Mouse (Mus musculus): ENCODE measurements around the gene Arhgap45. TPM values are rescaled to one million over a fixed set of nuclear protein-coding genes. Genes with fewer than 3 reads are reported as not detected.

The Arhgap45 gene
- polyA plus RNA-seq, 2 experiments: 3.4 to 12.8 TPM

DNA sequence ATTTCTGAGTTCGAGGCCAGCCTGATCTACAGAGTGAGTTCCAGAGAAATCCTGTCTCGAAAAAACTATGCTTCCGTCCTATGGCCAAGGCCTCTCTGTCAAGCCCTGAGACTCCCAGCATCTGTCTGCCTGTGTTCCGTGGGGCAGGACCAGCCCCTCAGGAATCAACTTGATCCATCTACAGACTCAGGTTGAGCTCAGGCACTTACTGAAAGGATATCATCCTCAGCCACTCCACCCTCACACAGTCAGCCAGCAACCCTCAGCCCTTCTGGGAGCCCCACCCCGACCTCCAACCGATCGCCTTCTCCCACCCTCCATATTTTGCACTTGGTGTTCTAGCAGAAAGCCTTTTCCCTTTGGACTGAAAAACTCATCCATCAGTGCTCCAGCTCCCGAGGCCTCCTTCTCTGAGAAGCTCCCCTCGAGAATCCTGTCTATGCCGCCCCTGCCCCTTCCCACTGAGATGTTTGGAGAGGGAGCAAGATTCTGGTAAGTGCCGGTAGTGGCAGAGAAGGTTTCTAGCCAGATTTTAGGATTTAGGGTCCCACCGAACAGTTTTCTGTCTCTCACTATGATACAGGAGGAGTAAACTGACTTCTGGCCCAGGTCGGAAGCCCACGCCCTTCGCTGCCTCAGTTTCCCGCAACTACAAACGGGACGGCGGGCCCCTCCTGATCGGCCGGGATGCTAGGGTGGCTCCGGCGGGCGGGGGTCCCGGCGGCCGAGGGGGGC, 28.5 kb upstream of the Arhgap45 start:
- ATAC-seq (ENCODE audit: low FRiP score, low read depth): no peak
- 0 out of 2 replicates have a peak, but pooled peaks have one; percentile 54 for TF ChIP-seq POLR2A (IDR thresholded peaks at IDR 0.05; ENCODE audit: borderline replicate concordance, extremely low read depth, insufficient read depth, insufficient read length)
- DNase-seq (ENCODE audit: low spot score): no peak
- Histone ChIP-seq H3K4me2 (replicated peaks; ENCODE audit: low read depth, low read length, severe bottlenecking) (peak overlapping the region; percentile 72), H3K36me3 (ENCODE audit: control insufficient read depth, insufficient read depth, low read length) (peaks cover 23% of the 10 kb centered on the region), H3K4me1 (ENCODE audit: control insufficient read depth, insufficient read depth, low read length) (peaks cover 38% of the 10 kb centered on the region), H3K27me3 (ENCODE audit: control insufficient read depth, insufficient read depth, low read length) (no peaks in the 10 kb centered on the region), H3K4me3 (replicated peaks; ENCODE audit: low read length) (peak overlapping the region; percentile 73), H3K9ac (ENCODE audit: low read depth, low read length, severe bottlenecking) (peak overlapping the region; percentile 80), H3K9me3 (ENCODE audit: control insufficient read depth, low read length) (no peaks in the 10 kb centered on the region), H3K27ac (replicated peaks; ENCODE audit: low read depth, low read length) (peak overlapping the region; percentile 67)
- 6% methylated on average over 27 of the region's 27 CpGs for WGBS

DNA sequence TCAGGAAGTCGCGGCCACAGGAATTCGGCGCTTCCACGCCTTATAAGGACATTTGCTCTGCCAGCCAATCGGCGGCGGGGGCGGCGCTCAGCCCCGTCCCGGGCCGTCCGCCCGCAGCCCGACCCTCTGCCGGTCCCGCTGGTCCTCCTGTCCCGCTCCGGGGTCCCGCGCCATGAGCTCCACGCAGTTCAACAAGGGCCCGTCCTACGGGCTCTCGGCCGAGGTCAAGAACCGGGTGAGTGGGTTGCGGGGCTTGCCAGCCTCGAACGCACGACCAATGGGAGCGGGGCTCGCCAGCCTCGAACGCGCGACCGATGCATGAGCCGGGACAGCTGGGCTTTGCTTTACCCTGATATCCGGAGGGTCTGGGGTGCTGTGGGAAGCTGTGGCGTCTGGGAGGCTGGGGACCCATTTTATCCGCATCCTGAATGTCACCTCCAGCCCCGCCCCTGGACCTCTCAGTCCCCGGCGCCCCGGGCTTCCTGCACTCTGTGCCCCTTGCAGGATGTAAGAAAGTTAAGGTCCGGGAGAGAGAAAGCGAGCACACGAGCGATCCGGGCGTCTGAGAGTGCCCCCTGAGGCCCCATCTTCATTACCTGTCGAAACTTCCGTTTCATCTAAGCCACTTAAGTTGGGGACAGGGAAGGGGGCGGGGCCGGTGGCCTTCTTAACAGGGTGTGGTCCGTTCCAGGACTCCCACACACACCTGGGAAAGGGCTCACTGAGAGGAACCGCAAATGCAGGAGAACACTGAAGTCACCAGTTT, 27.8 kb upstream of the Arhgap45 start, which contains the start of gene Cnn2:
Gene Cnn2, plus strand, starts transcription at position 79 of the 766 bp plus-strand sequence.
- Histone ChIP-seq H3K9ac (ENCODE audit: low read depth, low read length, severe bottlenecking) (peak within 1 kb of the TSS; percentile 80), H3K4me1 (ENCODE audit: control insufficient read depth, insufficient read depth, low read length) (peaks cover 32% of the 10 kb centered on the region), H3K9me3 (ENCODE audit: control insufficient read depth, low read length) (no peaks in the 10 kb centered on the region), H3K27me3 (ENCODE audit: control insufficient read depth, insufficient read depth, low read length) (no peaks in the 10 kb centered on the region), H3K4me3 (replicated peaks; ENCODE audit: low read length) (peak within 1 kb of the TSS; percentile 73), H3K27ac (replicated peaks; ENCODE audit: low read depth, low read length) (peak within 1 kb of the TSS; percentile 67), H3K36me3 (ENCODE audit: control insufficient read depth, insufficient read depth, low read length) (peaks cover 30% of the 10 kb centered on the region), H3K4me2 (replicated peaks; ENCODE audit: low read depth, low read length, severe bottlenecking) (peak within 1 kb of the TSS; percentile 72)
- under 1% methylated on average over 55 of the region's 59 CpGs for WGBS
- no peak for TF ChIP-seq POLR2A (IDR thresholded peaks at IDR 0.05; ENCODE audit: borderline replicate concordance, extremely low read depth, insufficient read depth, insufficient read length)
- peak; percentile 84 for DNase-seq (ENCODE audit: low spot score)
- ATAC-seq (ENCODE audit: low FRiP score, low read depth): no peak

- ATAC-seq (ENCODE audit: low FRiP score, low read depth): no peak
- 19% methylated on average over 8 of the region's 8 CpGs for WGBS
- peaks cover 32% of the 10 kb centered on the region for H3K4me1 ChIP-seq (ENCODE audit: control insufficient read depth, insufficient read depth, low read length)
Measured at GRCm38 (mm10) chr10:79989272-79989786, 27.1 kb upstream of the Arhgap45 start.

GRCm38 (mm10) chr10:79989870-79990269, 26.6 kb upstream of the Arhgap45 start:
- no peak for TF ChIP-seq POLR2A (IDR thresholded peaks at IDR 0.05; ENCODE audit: borderline replicate concordance, extremely low read depth, insufficient read depth, insufficient read length)
- Histone ChIP-seq H3K4me2 (replicated peaks; ENCODE audit: low read depth, low read length, severe bottlenecking) (peak overlapping the region; percentile 72), H3K27ac (replicated peaks; ENCODE audit: low read depth, low read length) (no peak overlapping the region), H3K4me3 (replicated peaks; ENCODE audit: low read length) (peak overlapping the region; percentile 73), H3K9ac (ENCODE audit: low read depth, low read length, severe bottlenecking) (peak overlapping the region; percentile 38), H3K9me3 (ENCODE audit: control insufficient read depth, low read length) (no peaks in the 10 kb centered on the region), H3K36me3 (ENCODE audit: control insufficient read depth, insufficient read depth, low read length) (peaks cover 41% of the 10 kb centered on the region), H3K27me3 (ENCODE audit: control insufficient read depth, insufficient read depth, low read length) (no peaks in the 10 kb centered on the region), H3K4me1 (ENCODE audit: control insufficient read depth, insufficient read depth, low read length) (peaks cover 32% of the 10 kb centered on the region)
- ATAC-seq (ENCODE audit: low FRiP score, low read depth) (no peak), DNase-seq (ENCODE audit: low spot score) (no peak)
- WGBS: 5% methylated on average over 14 of the region's 15 CpGs

More at GRCm38 (mm10) chr10:79989272-79989786, 27.1 kb upstream of the Arhgap45 start:
- DNase-seq (ENCODE audit: low spot score): no peak
- H3K27ac ChIP-seq (replicated peaks; ENCODE audit: low read depth, low read length): no peak overlapping the region
- no peak for TF ChIP-seq POLR2A (IDR thresholded peaks at IDR 0.05; ENCODE audit: borderline replicate concordance, extremely low read depth, insufficient read depth, insufficient read length)
- H3K4me3 ChIP-seq (replicated peaks; ENCODE audit: low read length): peak overlapping the region; percentile 73
- H3K36me3 ChIP-seq (ENCODE audit: control insufficient read depth, insufficient read depth, low read length): peaks cover 35% of the 10 kb centered on the region
- no peaks in the 10 kb centered on the region for H3K27me3 ChIP-seq (ENCODE audit: control insufficient read depth, insufficient read depth, low read length)
- peak overlapping the region; percentile 80 for H3K9ac ChIP-seq (ENCODE audit: low read depth, low read length, severe bottlenecking)
- H3K4me2 ChIP-seq (replicated peaks; ENCODE audit: low read depth, low read length, severe bottlenecking): peak overlapping the region; percentile 72
- H3K9me3 ChIP-seq (ENCODE audit: control insufficient read depth, low read length): no peaks in the 10 kb centered on the region

- Histone ChIP-seq H3K4me3 (replicated peaks; ENCODE audit: low read length) (no peak overlapping the region), H3K27me3 (ENCODE audit: control insufficient read depth, insufficient read depth, low read length) (no peaks in the 10 kb centered on the region), H3K36me3 (ENCODE audit: control insufficient read depth, insufficient read depth, low read length) (peaks cover 44% of the 10 kb centered on the region), H3K9me3 (ENCODE audit: control insufficient read depth, low read length) (no peaks in the 10 kb centered on the region), H3K27ac (replicated peaks; ENCODE audit: low read depth, low read length) (no peak overlapping the region), H3K4me2 (replicated peaks; ENCODE audit: low read depth, low read length, severe bottlenecking) (no peak overlapping the region), H3K9ac (ENCODE audit: low read depth, low read length, severe bottlenecking) (no peak overlapping the region), H3K4me1 (ENCODE audit: control insufficient read depth, insufficient read depth, low read length) (peaks cover 28% of the 10 kb centered on the region)
- no peak for DNase-seq (ENCODE audit: low spot score)
- ATAC-seq (ENCODE audit: low FRiP score, low read depth): no peak
- no peak for TF ChIP-seq POLR2A (IDR thresholded peaks at IDR 0.05; ENCODE audit: borderline replicate concordance, extremely low read depth, insufficient read depth, insufficient read length)
- WGBS: 73% methylated on average over 12 of the region's 12 CpGs
Measured at GRCm38 (mm10) chr10:79991099-79991498, 25.4 kb upstream of the Arhgap45 start.
